Mouse (Mus musculus): ENCODE measurements around the gene Pigh.
A peak's percentile ranks its signal among the peaks of the same experiment; 100 is the strongest.

The Pigh gene

GRCm38 (mm10) chr12:79066431-79066830 lies 23.0 kb downstream of the Pigh start:
- peak in 1 of 2 experiments; percentile 50 for DNase-seq

GRCm38 (mm10) chr12:79064451-79064850 lies 25.0 kb downstream of the Pigh start:
- no peak for DNase-seq

GRCm38 (mm10) chr12:79060766-79061652 lies 28.4 kb downstream of the Pigh start:
- DNase-seq = no peak

- no peak for DNase-seq
Measured at GRCm38 (mm10) chr12:79060134-79060533, 29.3 kb downstream of the Pigh start.

GRCm38 (mm10) chr12:79059573-79059972 lies 29.9 kb downstream of the Pigh start:
- no peak for DNase-seq

- DNase-seq = no peak
Measured at GRCm38 (mm10) chr12:79055276-79055675, 34.2 kb downstream of the Pigh start.

GRCm38 (mm10) chr12:79052073-79052472 lies 37.4 kb downstream of the Pigh start:
- peak; percentile 70 to 74 for DNase-seq

- peak; percentile 45 to 61 for DNase-seq
Measured at GRCm38 (mm10) chr12:79050545-79051212, 38.8 kb downstream of the Pigh start.

- DNase-seq = no peak
Measured at GRCm38 (mm10) chr12:79049807-79050206, 39.6 kb downstream of the Pigh start.

GRCm38 (mm10) chr12:79048898-79049297 lies 40.6 kb downstream of the Pigh start:
- no peak for DNase-seq

GRCm38 (mm10) chr12:79047203-79047602 lies 42.2 kb downstream of the Pigh start:
- DNase-seq = no peak

GRCm38 (mm10) chr12:79046171-79046570 lies 43.3 kb downstream of the Pigh start:
- DNase-seq = no peak

GRCm38 (mm10) chr12:79044668-79045067 lies 44.8 kb downstream of the Pigh start:
- DNase-seq = no peak

- DNase-seq = no peak
Measured at GRCm38 (mm10) chr12:79041436-79041835, 48.0 kb downstream of the Pigh start.

- no peak for DNase-seq
Measured at GRCm38 (mm10) chr12:79040201-79040827, 49.1 kb downstream of the Pigh start.

- no peak for DNase-seq
Measured at GRCm38 (mm10) chr12:79039708-79040107, 49.7 kb downstream of the Pigh start.

GRCm38 (mm10) chr12:79035349-79035748 lies 54.1 kb downstream of the Pigh start:
- DNase-seq = no peak

GRCm38 (mm10) chr12:79034331-79034730 lies 55.1 kb downstream of the Pigh start:
- DNase-seq = no peak
